Mouse (Mus musculus): ENCODE measurements around the gene Pklr.

- no peak for TF ChIP-seq CTCF (IDR thresholded peaks at IDR 0.05; ENCODE audit: borderline replicate concordance, control insufficient read depth, extremely low read depth, insufficient read depth, low read length, poor library complexity)
- no peak for TF ChIP-seq POLR2A (IDR thresholded peaks at IDR 0.05; ENCODE audit: control insufficient read depth, extremely low read depth, insufficient read depth, low read length, poor library complexity)
These were observed 31.0 kb downstream of the Pklr start for GRCm38 (mm10) chr3:89166945-89167344.

Measured in thymus, adult 2 months (tissue).